Mouse (Mus musculus) ES-E14 (cell line): ENCODE data around the gene Emc9.

ENCODE experiments used
- CHD2 ChIP-seq: IDR thresholded peaks from 2 replicates; pipeline ENCODE4 v1.6.1; 2014; ENCODE audit warnings: mild to moderate bottlenecking, low read depth, low read length, inconsistent platforms
- HCFC1 ChIP-seq: IDR thresholded peaks from 2 replicates; pipeline ENCODE4 v1.6.1; 2012; ENCODE audit warnings: low read length, inconsistent platforms, borderline replicate concordance; ENCODE audit not compliant: insufficient read depth
- MAFK ChIP-seq: IDR thresholded peaks from 2 replicates; pipeline ENCODE4 v1.6.1; 2014; ENCODE audit warnings: mild to moderate bottlenecking, low read depth, low read length, inconsistent platforms; ENCODE audit not compliant: insufficient read depth

- TF ChIP-seq MAFK (no peak), CHD2 (no peak), HCFC1 (no peak)
These were observed 34.9 kb downstream of the Emc9 start for GRCm38 (mm10) chr14:55550191-55550590.
